Mouse (Mus musculus): ENCODE results near the gene Lgsn. TPM values are rescaled to one million over a fixed set of nuclear protein-coding genes. Genes with fewer than 3 reads are reported as not detected.

Gene Lgsn
- total RNA-seq, 2 experiments from 2014 or later, result not detected

- intact Hi-C loops (cut with DNase I), result loop anchor here (5.0 kb wide), 1 partner anchor 962 kb away; the partner anchor contains the start of gene Khdrbs2
- DNase-seq, result peak; percentile 46
Observed at GRCm38 (mm10) chr1:31210144-31210543, 33.9 kb downstream of the Lgsn start.

DNA sequence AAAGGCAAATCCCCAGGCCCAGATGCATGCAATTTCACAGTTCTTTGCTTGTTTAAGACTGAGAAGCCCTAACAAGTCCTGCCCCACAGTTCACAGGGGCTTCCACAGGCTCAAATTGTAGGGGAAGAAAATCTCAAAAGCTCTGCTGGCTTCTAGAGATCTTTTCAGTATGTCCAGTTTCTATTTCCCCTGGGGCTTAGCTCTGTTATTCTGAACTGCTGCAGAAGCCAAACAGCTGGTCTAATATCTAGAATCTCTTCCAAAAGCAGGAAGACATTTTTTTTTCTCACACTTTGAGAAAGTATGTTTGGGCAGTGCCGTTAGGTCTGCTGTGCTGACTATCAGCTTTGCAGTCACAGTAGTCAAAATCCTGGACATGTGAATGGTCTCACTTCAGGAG lies 38.6 kb downstream of the Lgsn start:
- DNase-seq, result no peak
- intact Hi-C loops (cut with DNase I), result loop anchor here (5.0 kb wide), 1 partner anchor 957 kb away; the partner anchor contains the start of gene Khdrbs2

DNA sequence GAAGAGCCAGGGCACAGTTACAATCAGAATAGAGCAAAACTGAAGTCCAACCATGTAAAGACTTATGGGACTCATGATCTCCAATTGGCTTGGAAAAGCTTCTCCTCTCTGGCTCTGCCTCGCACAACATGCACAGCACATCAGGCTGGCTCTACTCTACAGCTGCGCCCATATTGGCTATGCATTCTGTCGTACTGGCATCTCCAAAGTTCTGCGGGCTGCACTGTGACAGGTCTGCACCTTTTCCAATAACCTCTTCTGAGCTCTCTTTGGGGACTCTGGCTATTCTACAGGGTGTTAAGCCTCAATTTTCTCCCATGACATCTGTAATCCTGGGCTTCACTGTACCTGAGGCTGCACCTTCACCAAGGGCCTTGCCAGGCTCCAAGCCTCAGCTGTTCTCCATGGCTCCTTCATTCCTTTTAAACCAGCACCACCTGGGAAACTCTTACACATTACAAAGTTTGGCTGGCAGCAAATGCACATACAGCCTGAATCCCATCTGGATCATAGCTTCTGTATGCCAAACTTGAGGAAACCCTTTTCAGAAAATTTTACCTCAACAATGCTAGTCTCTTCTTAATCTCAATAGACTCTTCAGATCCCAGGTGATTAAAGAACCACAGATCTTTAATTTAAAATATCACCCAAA lies 44.5 kb downstream of the Lgsn start:
- intact Hi-C loops (cut with DNase I), result loop anchor here (5.0 kb wide), 1 partner anchor 117 kb away; no protein-coding TSS in a partner anchor

DNA sequence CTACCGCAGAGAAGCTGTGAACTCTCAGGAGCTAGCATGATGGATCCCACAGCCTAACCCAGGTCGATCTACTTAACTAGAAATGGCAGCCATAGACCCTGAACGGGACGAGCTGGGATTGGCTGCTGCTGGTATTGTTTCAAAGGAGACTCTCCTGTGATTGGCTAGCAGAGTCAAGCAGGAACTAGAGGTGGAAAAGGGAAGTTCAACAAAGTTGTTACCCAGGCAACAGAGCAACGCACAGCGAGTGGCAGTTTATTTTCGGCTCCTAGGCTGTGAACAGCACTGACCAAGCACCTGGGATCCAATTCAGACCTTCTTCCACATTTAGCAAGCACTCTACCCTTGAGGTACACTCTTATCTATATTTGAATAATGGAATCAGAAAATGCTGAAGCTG lies 46.4 kb downstream of the Lgsn start, which contains the start of the genes 4931428L18Rik and Pih1d3:
Gene 4931428L18Rik, minus strand, starts transcription at position 121 of the 400 bp plus-strand sequence.
Gene Pih1d3, plus strand, starts transcription at position 275 of the 400 bp plus-strand sequence.
- intact Hi-C loops (cut with DNase I), result loop anchor here (5.0 kb wide), 1 partner anchor 115 kb away; no protein-coding TSS in a partner anchor
- no peak for DNase-seq

More for the DNA sequence above, 44.5 kb downstream of the Lgsn start:
- no peak for DNase-seq

DNA sequence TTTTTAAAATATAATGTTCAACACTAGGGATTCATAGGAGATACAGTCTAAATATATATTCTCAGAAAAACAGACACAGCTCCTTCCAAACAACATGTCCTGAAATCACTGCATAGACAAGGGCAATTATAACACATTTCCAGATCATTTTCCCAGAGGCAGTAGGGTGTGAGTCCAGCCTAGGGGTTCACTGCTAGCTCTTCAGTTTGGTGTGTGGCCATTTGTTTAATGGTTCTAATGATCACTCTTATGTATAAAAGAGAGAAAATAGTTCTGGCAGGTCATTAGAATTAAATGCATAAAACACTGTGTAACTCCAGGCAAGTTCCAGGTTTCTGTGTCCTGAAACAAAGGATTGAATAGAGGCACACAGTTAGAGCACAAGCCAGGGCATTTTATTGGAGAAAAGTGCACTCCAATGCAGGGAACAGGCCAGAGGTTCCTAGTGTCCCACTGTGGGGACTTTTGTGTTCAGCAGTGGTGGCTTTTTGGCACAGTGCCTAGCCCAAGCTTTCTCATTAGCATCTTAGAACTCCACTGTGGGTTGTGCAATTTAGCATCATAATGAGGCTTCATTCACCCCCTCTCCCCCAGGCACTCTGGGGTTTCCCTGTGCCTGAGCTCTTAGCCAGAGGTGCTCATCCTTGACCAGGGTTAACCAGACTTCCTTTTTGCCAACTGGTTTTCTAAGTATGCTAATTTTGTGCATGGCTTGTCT lies 57.3 kb downstream of the Lgsn start:
- intact Hi-C loops (cut with DNase I), result no loop called here
- DNase-seq, result peak; percentile 46

Other genes starting within 250 kb of the Lgsn start
- not detected for gene AC153137.1, start 198.4 kb upstream of the Lgsn start, total RNA-seq (2021)
- gene 4931428L18Rik, start 46.3 kb downstream of the Lgsn start, total RNA-seq (2021), result not detected
- gene Pih1d3, start 46.4 kb downstream of the Lgsn start, total RNA-seq (2021), result not detected

Data from left cerebral cortex, postnatal 4 days (tissue).